Mouse (Mus musculus) forebrain, postnatal 0 days (tissue): Measurements from ENCODE around the gene Cenpb. TPM values are rescaled to one million over a fixed set of nuclear protein-coding genes. Genes with fewer than 3 reads are reported as not detected.
A peak's percentile ranks its signal among the peaks of the same experiment; 100 is the strongest.

Experiments
- ATAC-seq: fragments of 200-750 bp; cut with Nextera tagmentation; 2 replicates; pipeline ENCODE4 v1.8.0; 2017; ENCODE audit warnings: mild to moderate bottlenecking, moderate library complexity
- DNase-seq: peaks from one replicate; pipeline ENCODE4 v3.0.0-alpha.2; 2015
- H3K27ac ChIP-seq: fragments of 300-500 bp; sonication (generic); 2 replicates; pipeline ENCODE4 v1.5.1; 2014; ENCODE audit warnings: low read depth, mild to moderate bottlenecking, antibody characterized with exemption, low read length, moderate library complexity, mixed read lengths
- H3K27me3 ChIP-seq: fragments of 300-500 bp; sonication (generic); 2 replicates; pipeline ENCODE4 v1.6.1; 2014; ENCODE audit warnings: mild to moderate bottlenecking, low read length, mixed read lengths; ENCODE audit not compliant: insufficient read depth
- H3K36me3 ChIP-seq: fragments of 300-500 bp; sonication (generic); 2 replicates; pipeline ENCODE4 v1.6.1; 2014; ENCODE audit warnings: mild to moderate bottlenecking, moderate library complexity; ENCODE audit not compliant: insufficient read depth
- H3K4me1 ChIP-seq: fragments of 300-500 bp; sonication (generic); 2 replicates; pipeline ENCODE4 v1.6.1; 2014; ENCODE audit warnings: antibody characterized with exemption; ENCODE audit not compliant: insufficient read depth
- H3K4me2 ChIP-seq: fragments of 300-500 bp; sonication (generic); 2 replicates; pipeline ENCODE4 v1.6.1; 2014; ENCODE audit warnings: low read depth, mild to moderate bottlenecking, moderate library complexity
- H3K4me3 ChIP-seq: fragments of 300-500 bp; sonication (generic); 2 replicates; pipeline ENCODE4 v1.5.1; 2014; ENCODE audit warnings: low read depth, low read length, mixed read lengths
- H3K9ac ChIP-seq: fragments of 300-500 bp; sonication (generic); 2 replicates; pipeline ENCODE4 v1.6.1; 2014; ENCODE audit warnings: mild to moderate bottlenecking
- H3K9me3 ChIP-seq: fragments of 300-500 bp; sonication (generic); 2 replicates; pipeline ENCODE4 v1.6.1; 2016; ENCODE audit warnings: low read length
- CTCF ChIP-seq: sonication (generic); IDR thresholded peaks from 2 replicates; pipeline ENCODE4 v1.5.1; 2016; ENCODE audit warnings: antibody characterized with exemption, control low read depth, low read depth
- WGBS: fragments of 180-500 bp; shearing (Covaris S2); extraction: QIAGEN DNeasy Blood & Tissue Kit; methylation state at CpG from one replicate; pipeline ENCODE4 v1.1.7; 2014; 5-methylcytosine and 5-hydroxymethylcytosine counted together
- polyA plus RNA-seq: library from polyadenylated mRNA; unstranded; fragments of >200 nt; fragmentation: Nextera tagmentation; extraction: Ambion mirVana; gene quantifications from 2 replicates; pipeline ENCODE4 v1.2.1, GENCODE M21; 2015
- total RNA-seq: library from RNA; depleted of rRNA; stranded (reverse); fragments of >200 nt; gene quantifications from 2 replicates; pipeline ENCODE4 v1.2.3, GENCODE M21; 2014

Gene Cenpb
- total and polyA plus RNA-seq, 2 experiments from 2014 or later, result 17.9 to 120 TPM

GRCm38 (mm10) chr2:131186771-131187601, 7.1 kb upstream of the Cenpb start, which contains the start of the genes Cdc25b and Spef1:
TSS of gene Cdc25b (plus strand) at chr2:131186949.
TSS of gene Spef1 (minus strand) at chr2:131187282.
- Histone ChIP-seq H3K36me3 (no peaks in the 10 kb centered on the region), H3K9ac (peak within 1 kb of the TSS; percentile 78), H3K9me3 (no peaks in the 10 kb centered on the region), H3K4me3 (peak within 1 kb of the TSS; percentile 58), H3K4me1 (0 out of 2 replicates have a peak, but pooled peaks cover 15% of the 10 kb centered on the region), H3K27ac (peak within 1 kb of the TSS; percentile 24; the same call in 1 of the 2 replicates), H3K4me2 (peak within 1 kb of the TSS; percentile 81), H3K27me3 (no peaks in the 10 kb centered on the region)
- peak; percentile 93 for ATAC-seq
- TF ChIP-seq CTCF, result peak; percentile 45
- WGBS, result 1% methylated on average over 43 of the region's 43 CpGs
- DNase-seq, result peak; percentile 84

DNA sequence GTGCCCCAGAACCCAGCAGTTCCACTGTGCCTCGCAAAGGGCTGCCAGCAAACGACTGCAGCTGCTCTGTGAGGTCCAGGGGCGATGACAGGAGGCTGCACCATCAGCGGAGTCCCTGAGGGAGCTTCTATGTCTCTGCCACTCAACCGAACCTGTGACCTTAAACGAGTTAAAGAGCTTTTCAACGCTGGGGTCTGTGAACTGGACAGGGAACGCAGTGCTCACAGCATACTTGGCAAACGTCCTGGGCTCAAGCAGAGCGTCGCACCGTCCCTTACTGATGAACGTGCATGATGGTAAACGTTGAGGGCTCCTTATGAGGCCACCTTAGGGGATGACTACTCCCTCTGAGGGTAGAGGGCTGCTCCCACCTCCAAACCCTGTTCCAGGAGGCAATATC, 6.5 kb upstream of the Cenpb start:
- H3K4me2 ChIP-seq, result peak overlapping the region; percentile 81

DNA sequence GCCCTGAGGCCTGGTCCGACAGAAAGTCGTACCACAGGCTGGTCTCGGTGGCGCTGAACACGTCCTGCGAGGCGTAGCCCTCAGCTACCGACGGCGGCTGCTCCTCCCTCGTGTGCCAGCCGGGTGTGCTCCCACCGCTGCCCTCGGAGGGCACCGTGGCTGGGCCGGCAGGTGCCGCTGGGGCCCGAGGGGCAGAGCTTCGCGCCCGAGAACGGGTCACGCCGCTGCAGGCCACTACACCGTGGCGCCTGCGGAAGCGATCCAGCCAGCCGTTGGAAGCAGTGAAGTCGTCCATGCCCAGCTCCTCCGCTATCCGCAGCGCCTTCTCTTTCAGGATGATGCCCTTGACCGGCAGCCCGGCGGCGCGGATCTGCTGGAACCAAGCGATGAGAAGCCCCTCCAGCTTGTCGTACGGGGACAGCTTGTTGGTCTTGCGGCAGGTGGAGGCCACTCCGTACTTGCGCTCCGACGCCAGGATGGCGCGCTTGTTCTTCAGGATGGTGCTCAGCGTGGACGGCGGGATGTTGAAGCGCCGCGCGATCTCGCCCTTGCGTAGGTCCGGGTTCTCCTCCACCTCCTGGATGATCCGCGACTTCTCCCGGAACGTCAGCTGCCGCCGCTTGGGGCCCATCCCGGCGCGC, 501 bp downstream of the Cenpb start:
- H3K9me3 ChIP-seq, result no peaks in the 10 kb centered on the region
- H3K27me3 ChIP-seq, result no peaks in the 10 kb centered on the region
- peak overlapping the region; percentile 99 for H3K27ac ChIP-seq
- H3K4me3 ChIP-seq, result peak overlapping the region; percentile 84
- H3K4me2 ChIP-seq, result peak overlapping the region; percentile 98
- peak; percentile 82 for ATAC-seq
- DNase-seq, result peak; percentile 82
- peaks cover 33% of the 10 kb centered on the region for H3K4me1 ChIP-seq
- H3K36me3 ChIP-seq, result no peaks in the 10 kb centered on the region; the same call in 1 of the 2 replicates
- WGBS, result under 1% methylated on average over 67 of the region's 67 CpGs
- TF ChIP-seq CTCF, result peak; percentile 28
- H3K9ac ChIP-seq, result peak overlapping the region; percentile 93

More for the DNA sequence above, 6.5 kb upstream of the Cenpb start:
- Histone ChIP-seq H3K27me3 (no peaks in the 10 kb centered on the region), H3K9ac (peak overlapping the region; percentile 78), H3K4me3 (peak overlapping the region; percentile 58), H3K4me1 (0 out of 2 replicates have a peak, but pooled peaks cover 15% of the 10 kb centered on the region), H3K9me3 (no peaks in the 10 kb centered on the region), H3K36me3 (no peaks in the 10 kb centered on the region), H3K27ac (0 out of 2 replicates have a peak overlapping the region, but pooled peaks have one; percentile 23)
- DNase-seq (no peak), ATAC-seq (no peak; the same call in 1 of the 2 replicates)
- TF ChIP-seq CTCF, result no peak
- 2% methylated on average over 14 of the region's 14 CpGs for WGBS

DNA sequence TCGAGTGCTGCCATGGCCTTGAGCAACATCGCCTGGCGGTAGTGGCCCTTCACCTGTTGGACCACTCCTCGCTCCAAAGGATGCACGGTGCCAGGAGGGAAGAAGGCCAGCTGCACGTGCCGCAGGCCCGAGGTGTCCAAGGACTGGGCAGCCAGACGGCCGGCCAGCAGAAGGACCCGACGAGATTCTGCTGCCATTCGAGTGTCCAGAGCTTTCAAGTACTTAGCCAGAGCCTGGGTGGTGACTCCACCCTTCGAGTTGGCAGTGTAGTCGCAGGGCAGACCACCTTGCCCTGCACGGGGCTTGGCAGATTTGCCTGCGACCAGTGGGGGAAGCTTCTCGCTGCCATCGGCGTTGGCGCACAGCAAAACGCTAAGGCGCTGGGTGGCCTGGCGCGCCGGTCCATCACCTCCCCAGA, 1.0 kb downstream of the Cenpb start:
- peaks cover 33% of the 10 kb centered on the region for H3K4me1 ChIP-seq

GRCm38 (mm10) chr2:131177932-131178331, 1.9 kb downstream of the Cenpb start:
- no peak for DNase-seq
- H3K4me1 ChIP-seq, result peaks cover 33% of the 10 kb centered on the region
- peak overlapping the region; percentile 84 for H3K4me3 ChIP-seq
- no peaks in the 10 kb centered on the region; the same call in 1 of the 2 replicates for H3K36me3 ChIP-seq
- no peak overlapping the region for H3K27ac ChIP-seq
- peak overlapping the region; percentile 98 for H3K4me2 ChIP-seq
- TF ChIP-seq CTCF, result no peak
- no peaks in the 10 kb centered on the region for H3K27me3 ChIP-seq
- no peak for ATAC-seq
- 80% methylated on average over 9 of the region's 9 CpGs for WGBS
- H3K9me3 ChIP-seq, result no peaks in the 10 kb centered on the region
- peak overlapping the region; percentile 93; the same call in 1 of the 2 replicates for H3K9ac ChIP-seq

More for the DNA sequence above, 1.0 kb downstream of the Cenpb start:
- DNase-seq (no peak), ATAC-seq (no peak)
- Histone ChIP-seq H3K36me3 (no peaks in the 10 kb centered on the region; the same call in 1 of the 2 replicates), H3K9ac (peak overlapping the region; percentile 93), H3K27me3 (no peaks in the 10 kb centered on the region), H3K9me3 (no peaks in the 10 kb centered on the region), H3K4me3 (peak overlapping the region; percentile 84), H3K4me2 (peak overlapping the region; percentile 98), H3K27ac (peak overlapping the region; percentile 99)
- no peak for TF ChIP-seq CTCF
- WGBS, result 15% methylated on average over 26 of the region's 26 CpGs

GRCm38 (mm10) chr2:131176491-131176890, 3.4 kb downstream of the Cenpb start:
- H3K9me3 ChIP-seq, result no peaks in the 10 kb centered on the region
- WGBS, result 62% methylated on average over 5 of the region's 5 CpGs
- TF ChIP-seq CTCF, result no peak
- no peak overlapping the region for H3K4me2 ChIP-seq
- peaks cover 33% of the 10 kb centered on the region for H3K4me1 ChIP-seq
- H3K9ac ChIP-seq, result no peak overlapping the region
- no peak overlapping the region for H3K4me3 ChIP-seq
- peaks cover 11% of the 10 kb centered on the region; the same call in 1 of the 2 replicates for H3K36me3 ChIP-seq
- ATAC-seq (no peak), DNase-seq (no peak)
- H3K27me3 ChIP-seq, result no peaks in the 10 kb centered on the region
- H3K27ac ChIP-seq, result no peak overlapping the region

DNA sequence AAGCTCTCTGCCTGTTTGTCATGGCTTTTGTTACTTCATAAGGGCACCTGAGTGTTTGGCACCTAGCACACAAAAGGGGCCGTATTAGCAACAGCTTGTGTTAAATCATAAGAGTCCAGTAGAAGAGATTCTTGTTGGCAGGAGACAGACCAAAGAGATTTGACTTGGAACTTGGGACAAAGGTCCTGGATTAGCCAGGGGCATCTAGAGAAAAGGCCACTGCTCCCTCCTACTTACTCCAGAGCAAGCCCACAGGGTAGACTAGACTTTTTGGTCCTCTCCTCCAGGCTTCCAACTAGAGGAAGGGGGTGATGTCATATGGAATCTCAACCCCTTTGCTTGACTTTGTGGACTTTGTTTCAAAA, 3.9 kb downstream of the Cenpb start:
- Histone ChIP-seq H3K4me2 (no peak overlapping the region), H3K9me3 (no peaks in the 10 kb centered on the region), H3K27ac (no peak overlapping the region), H3K27me3 (no peaks in the 10 kb centered on the region), H3K36me3 (peaks cover 14% of the 10 kb centered on the region; the same call in 1 of the 2 replicates), H3K4me3 (no peak overlapping the region), H3K4me1 (peaks cover 33% of the 10 kb centered on the region), H3K9ac (no peak overlapping the region)
- DNase-seq (no peak), ATAC-seq (no peak)
- TF ChIP-seq CTCF, result no peak
- 81% methylated on average over 1 of the region's 1 CpGs for WGBS
